Mouse (Mus musculus): ENCODE measurements at regions not wholly inside any gene's neighbourhood (a gene's known extent, or its start where the extent isn't known, plus 50 kb on each side); places are given as distances from the start of the nearest gene placed in this dataset.
A peak's percentile ranks its signal among the peaks of the same experiment; 100 is the strongest.

- no peak overlapping the region for H3K4me2 ChIP-seq (ENCODE audit: low read depth, low read length)
- no peak overlapping the region for H3K9ac ChIP-seq (replicated peaks; ENCODE audit: low read length)
- ATAC-seq (no peak), DNase-seq (ENCODE audit: low spot score) (no peak)
- no peak overlapping the region for H3K4me3 ChIP-seq (ENCODE audit: low read length)
- no peaks in the 10 kb centered on the region for H3K27me3 ChIP-seq (ENCODE audit: insufficient read depth, low read length)
- H3K36me3 ChIP-seq (ENCODE audit: insufficient read depth, low read length): no peaks in the 10 kb centered on the region
- no peak for TF ChIP-seq CTCF (IDR thresholded peaks at IDR 0.05; ENCODE audit: low read depth)
- H3K4me1 ChIP-seq (ENCODE audit: insufficient read depth, low read length): no peaks in the 10 kb centered on the region
- WGBS: 66% methylated on average over 12 of the region's 12 CpGs
- no peak overlapping the region for H3K27ac ChIP-seq
- no peaks in the 10 kb centered on the region for H3K9me3 ChIP-seq (ENCODE audit: low read length)
Observed at GRCm38 (mm10) chr7:78971644-78972313, 58.6 kb downstream of the Isg20 start.

GRCm38 (mm10) chr7:78989751-78990206 is 63.5 kb upstream of the Acan start:
- H3K4me2 ChIP-seq (ENCODE audit: low read depth, low read length): peak overlapping the region; percentile 89
- peaks cover 10% of the 10 kb centered on the region; the same call in 1 of the 2 replicates for H3K4me1 ChIP-seq (ENCODE audit: insufficient read depth, low read length)
- WGBS: 36% methylated on average over 5 of the region's 5 CpGs
- DNase-seq (ENCODE audit: low spot score) (no peak), ATAC-seq (peak; percentile 80)
- H3K27me3 ChIP-seq (ENCODE audit: insufficient read depth, low read length): no peaks in the 10 kb centered on the region
- no peak for TF ChIP-seq CTCF (IDR thresholded peaks at IDR 0.05; ENCODE audit: low read depth)
- H3K9me3 ChIP-seq (ENCODE audit: low read length): no peaks in the 10 kb centered on the region
- 0 out of 2 replicates have a peak overlapping the region, but pooled peaks have one; percentile 26 for H3K27ac ChIP-seq
- peak overlapping the region; percentile 48 for H3K9ac ChIP-seq (replicated peaks; ENCODE audit: low read length)
- peak overlapping the region; percentile 43 for H3K4me3 ChIP-seq (ENCODE audit: low read length)
- H3K36me3 ChIP-seq (ENCODE audit: insufficient read depth, low read length): no peaks in the 10 kb centered on the region

DNA sequence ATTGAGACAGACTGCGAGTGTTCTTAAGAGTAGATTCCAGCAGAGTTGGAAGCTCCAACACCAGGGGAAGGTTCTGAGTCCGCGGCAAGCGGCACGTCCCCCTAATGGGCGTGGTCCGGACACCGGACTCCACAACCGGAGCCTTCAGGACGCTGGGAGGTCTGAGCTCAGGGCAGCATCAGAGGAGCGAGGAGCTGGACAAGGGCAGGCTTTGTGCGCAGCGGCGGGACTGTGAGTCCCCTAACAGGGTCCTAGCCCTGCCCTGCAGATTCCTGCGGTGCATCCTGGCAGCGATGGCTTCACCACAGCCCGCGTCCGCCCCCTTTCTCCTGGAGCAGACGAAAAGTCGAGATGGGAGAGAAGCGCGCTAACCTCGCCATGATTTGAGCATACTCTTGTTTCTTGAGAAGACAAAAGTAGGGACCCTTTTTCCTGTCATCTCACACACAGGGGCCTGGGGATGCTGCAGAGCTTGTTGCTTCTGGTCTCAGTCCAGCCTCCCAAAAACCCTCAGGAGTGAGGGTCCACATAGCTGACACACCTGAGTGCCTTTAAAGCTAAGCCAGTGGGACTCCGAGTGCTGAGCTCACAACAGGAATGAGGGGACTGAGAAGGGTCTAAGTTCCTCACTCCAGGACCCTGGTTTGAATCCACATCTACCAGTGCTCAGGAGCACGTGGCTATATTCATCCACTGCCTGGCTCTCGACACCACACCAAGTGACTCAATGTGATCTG is 62.8 kb upstream of the Acan start:
- no peaks in the 10 kb centered on the region for H3K9me3 ChIP-seq (ENCODE audit: low read length)
- 3% methylated on average over 27 of the region's 27 CpGs for WGBS
- peak overlapping the region; percentile 48 for H3K9ac ChIP-seq (replicated peaks; ENCODE audit: low read length)
- H3K27me3 ChIP-seq (ENCODE audit: insufficient read depth, low read length): no peaks in the 10 kb centered on the region
- peaks cover 10% of the 10 kb centered on the region; the same call in 1 of the 2 replicates for H3K4me1 ChIP-seq (ENCODE audit: insufficient read depth, low read length)
- H3K27ac ChIP-seq: 0 out of 2 replicates have a peak overlapping the region, but pooled peaks have one; percentile 26
- peak overlapping the region; percentile 89 for H3K4me2 ChIP-seq (ENCODE audit: low read depth, low read length)
- DNase-seq (ENCODE audit: low spot score) (peak; percentile 59), ATAC-seq (peak; percentile 91)
- TF ChIP-seq CTCF (IDR thresholded peaks at IDR 0.05; ENCODE audit: low read depth): peak; percentile 39; the same call in 1 of the 2 replicates
- no peaks in the 10 kb centered on the region for H3K36me3 ChIP-seq (ENCODE audit: insufficient read depth, low read length)
- H3K4me3 ChIP-seq (ENCODE audit: low read length): peak overlapping the region; percentile 43

GRCm38 (mm10) chr7:78992991-78993390 is 60.3 kb upstream of the Acan start:
- H3K9ac ChIP-seq (replicated peaks; ENCODE audit: low read length): no peak overlapping the region
- 88% methylated on average over 7 of the region's 7 CpGs for WGBS
- ATAC-seq: no peak
- H3K4me3 ChIP-seq (ENCODE audit: low read length): no peak overlapping the region
- TF ChIP-seq CTCF (IDR thresholded peaks at IDR 0.05; ENCODE audit: low read depth): no peak
- DNase-seq (ENCODE audit: low spot score): no peak
- no peaks in the 10 kb centered on the region for H3K27me3 ChIP-seq (ENCODE audit: insufficient read depth, low read length)
- H3K4me1 ChIP-seq (ENCODE audit: insufficient read depth, low read length): peaks cover 10% of the 10 kb centered on the region; the same call in 1 of the 2 replicates
- no peak overlapping the region for H3K27ac ChIP-seq
- no peaks in the 10 kb centered on the region for H3K9me3 ChIP-seq (ENCODE audit: low read length)
- H3K4me2 ChIP-seq (ENCODE audit: low read depth, low read length): no peak overlapping the region
- no peaks in the 10 kb centered on the region for H3K36me3 ChIP-seq (ENCODE audit: insufficient read depth, low read length)

DNA sequence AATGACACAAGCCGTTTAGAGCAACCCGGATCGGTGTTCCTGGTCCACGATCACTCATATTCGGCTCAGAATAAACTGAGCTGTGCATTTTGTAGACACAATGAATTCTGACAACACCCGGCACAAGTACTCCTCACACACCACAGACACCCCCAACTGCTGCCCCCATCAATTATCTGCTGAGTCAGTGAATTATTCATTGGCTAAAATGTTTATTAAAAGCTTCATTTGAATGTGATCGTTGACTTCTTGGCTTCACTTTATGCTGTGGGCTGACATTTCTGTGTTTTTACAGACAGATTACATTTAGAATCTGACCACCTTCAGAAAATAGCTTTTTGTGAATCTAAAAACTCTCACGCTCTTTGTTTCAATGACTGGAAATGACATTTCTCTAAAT is 59.1 kb upstream of the Acan start:
- no peaks in the 10 kb centered on the region for H3K27me3 ChIP-seq (ENCODE audit: insufficient read depth, low read length)
- 81% methylated on average over 8 of the region's 8 CpGs for WGBS
- ATAC-seq: no peak
- no peak overlapping the region for H3K4me2 ChIP-seq (ENCODE audit: low read depth, low read length)
- no peaks in the 10 kb centered on the region for H3K36me3 ChIP-seq (ENCODE audit: insufficient read depth, low read length)
- DNase-seq (ENCODE audit: low spot score): no peak
- H3K4me1 ChIP-seq (ENCODE audit: insufficient read depth, low read length): peaks cover 10% of the 10 kb centered on the region; the same call in 1 of the 2 replicates
- H3K4me3 ChIP-seq (ENCODE audit: low read length): no peak overlapping the region
- H3K27ac ChIP-seq: no peak overlapping the region
- TF ChIP-seq CTCF (IDR thresholded peaks at IDR 0.05; ENCODE audit: low read depth): no peak
- no peak overlapping the region for H3K9ac ChIP-seq (replicated peaks; ENCODE audit: low read length)
- no peaks in the 10 kb centered on the region for H3K9me3 ChIP-seq (ENCODE audit: low read length)

GRCm38 (mm10) chr7:78995034-78995433 is 58.2 kb upstream of the Acan start:
- Histone ChIP-seq H3K9me3 (ENCODE audit: low read length) (no peaks in the 10 kb centered on the region), H3K36me3 (ENCODE audit: insufficient read depth, low read length) (no peaks in the 10 kb centered on the region), H3K27ac (no peak overlapping the region), H3K4me3 (ENCODE audit: low read length) (no peak overlapping the region), H3K27me3 (ENCODE audit: insufficient read depth, low read length) (no peaks in the 10 kb centered on the region), H3K9ac (replicated peaks; ENCODE audit: low read length) (no peak overlapping the region), H3K4me1 (ENCODE audit: insufficient read depth, low read length) (peaks cover 6% of the 10 kb centered on the region; the same call in 1 of the 2 replicates), H3K4me2 (ENCODE audit: low read depth, low read length) (no peak overlapping the region)
- ATAC-seq: no peak
- TF ChIP-seq CTCF (IDR thresholded peaks at IDR 0.05; ENCODE audit: low read depth): no peak
- WGBS: 79% methylated on average over 2 of the region's 2 CpGs
- no peak for DNase-seq (ENCODE audit: low spot score)

All from hindbrain, postnatal 0 days (tissue).